Comparison of ENCODE assay signal across 7 mouse cellular contexts in the genomic region with DNA sequence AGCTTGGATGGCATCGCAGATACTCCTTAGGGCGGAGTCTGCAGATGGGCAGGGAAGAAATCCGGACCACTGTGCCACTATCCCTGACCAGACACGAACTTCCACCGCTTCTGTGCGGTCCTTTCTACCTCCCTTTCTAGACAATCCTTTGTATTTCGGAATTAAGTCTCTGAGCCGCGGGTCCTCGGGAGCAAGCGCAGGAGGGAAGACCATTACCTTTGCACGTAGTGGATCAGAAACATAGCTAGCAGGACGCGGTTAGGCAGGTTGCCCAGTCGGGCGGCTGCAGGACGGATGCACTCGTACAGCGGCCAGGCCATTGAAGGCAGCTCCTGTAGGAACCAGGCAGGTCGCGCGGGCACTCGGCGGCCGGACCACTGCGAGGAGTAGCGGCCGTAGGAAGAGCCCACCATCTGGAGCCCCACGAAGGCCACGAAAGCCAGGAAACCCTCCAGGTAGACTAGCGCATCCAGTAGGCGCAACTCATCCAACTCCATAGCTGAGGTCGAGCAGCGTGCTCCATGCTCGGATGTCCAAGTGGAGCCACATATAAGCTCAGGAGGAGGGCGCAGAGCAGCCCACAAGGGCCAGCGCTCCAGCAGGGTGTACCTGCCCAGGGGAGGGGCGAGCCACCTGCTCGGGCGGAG. TPM values are rescaled to one million over a fixed set of nuclear protein-coding genes. Genes with fewer than 3 reads are reported as not detected.
A peak's percentile ranks its signal among the peaks of the same experiment; 100 is the strongest.
DNase-seq lines count a peak whose midpoint lies in the region; ATAC-seq and TF ChIP-seq lines count a peak whose summit lies in the region.

No protein-coding gene starts in this region.

- no peaks in the 10 kb centered on the region for H3K27me3 ChIP-seq in spleen, adult 2 months (ENCODE audit: control insufficient read depth, insufficient read depth, low read length)
- H3K27me3 ChIP-seq in forebrain, postnatal 0 days (ENCODE audit: insufficient read depth, low read length), result no peaks in the 10 kb centered on the region
- H3K27me3 ChIP-seq in hindbrain, postnatal 0 days (ENCODE audit: insufficient read depth, low read length), result no peaks in the 10 kb centered on the region
- no peaks in the 10 kb centered on the region for H3K27me3 ChIP-seq in lung, embryonic 15.5 days

- H3K9me3 ChIP-seq in forebrain, postnatal 0 days (ENCODE audit: low read length), result no peaks in the 10 kb centered on the region
- H3K9me3 ChIP-seq in hindbrain, postnatal 0 days (ENCODE audit: low read length), result no peaks in the 10 kb centered on the region
- no peaks in the 10 kb centered on the region for H3K9me3 ChIP-seq in lung, embryonic 15.5 days

- H3K9ac ChIP-seq in forebrain, postnatal 0 days, result peak overlapping the region; percentile 53
- peak overlapping the region; percentile 63 for H3K9ac ChIP-seq in hindbrain, postnatal 0 days (replicated peaks; ENCODE audit: low read length)
- peak overlapping the region; percentile 48 for H3K9ac ChIP-seq in lung, embryonic 15.5 days

- no peak for ATAC-seq in forebrain, postnatal 0 days
- ATAC-seq in hindbrain, postnatal 0 days, result no peak
- ATAC-seq in lung, embryonic 15.5 days (ENCODE audit: borderline replicate concordance, extremely low read depth, low FRiP score, low TSS enrichment), result peak; percentile 39; the same call in 1 of the 2 replicates

- no peak overlapping the region for H3K27ac ChIP-seq in spleen, adult 2 months (ENCODE audit: insufficient read depth, low read length)
- no peak overlapping the region for H3K27ac ChIP-seq in bone marrow, adult 2 months (ENCODE audit: control insufficient read depth, insufficient read depth, low read depth, low read length, poor library complexity)
- no peak overlapping the region for H3K27ac ChIP-seq in forebrain, postnatal 0 days (ENCODE audit: low read depth, low read length)
- H3K27ac ChIP-seq in hindbrain, postnatal 0 days, result peak overlapping the region; percentile 60
- 0 out of 2 replicates have a peak overlapping the region, but pooled peaks have one; percentile 7 for H3K27ac ChIP-seq in lung, embryonic 15.5 days

- H3K4me1 ChIP-seq in spleen, adult 2 months (ENCODE audit: control insufficient read depth, insufficient read depth, insufficient read length), result no peaks in the 10 kb centered on the region; the same call in 1 of the 2 replicates
- no peaks in the 10 kb centered on the region; the same call in 1 of the 2 replicates for H3K4me1 ChIP-seq in bone marrow, adult 2 months (ENCODE audit: control insufficient read depth, insufficient read depth, low read length)
- H3K4me1 ChIP-seq in forebrain, postnatal 0 days (ENCODE audit: insufficient read depth), result no peaks in the 10 kb centered on the region; the same call in 1 of the 2 replicates
- H3K4me1 ChIP-seq in hindbrain, postnatal 0 days (ENCODE audit: insufficient read depth, low read length), result no peaks in the 10 kb centered on the region; the same call in 1 of the 2 replicates
- H3K4me1 ChIP-seq in lung, embryonic 15.5 days, result peaks cover 13% of the 10 kb centered on the region

- H3K4me3 ChIP-seq in spleen, adult 2 months (ENCODE audit: extremely low read depth, insufficient read depth, insufficient read length), result peak overlapping the region; percentile 61
- H3K4me3 ChIP-seq in bone marrow, adult 2 months (replicated peaks; ENCODE audit: control insufficient read depth, low read depth, low read length), result peak overlapping the region; percentile 87
- peak overlapping the region; percentile 80 for H3K4me3 ChIP-seq in forebrain, postnatal 0 days (ENCODE audit: low read depth, low read length)
- H3K4me3 ChIP-seq in hindbrain, postnatal 0 days (ENCODE audit: low read length), result peak overlapping the region; percentile 61
- peak overlapping the region; percentile 93 for H3K4me3 ChIP-seq in lung, embryonic 15.5 days

- peak overlapping the region; percentile 97 for H3K4me2 ChIP-seq in forebrain, postnatal 0 days (ENCODE audit: low read depth)
- H3K4me2 ChIP-seq in hindbrain, postnatal 0 days (ENCODE audit: low read depth, low read length), result peak overlapping the region; percentile 97
- peak overlapping the region; percentile 78 for H3K4me2 ChIP-seq in lung, embryonic 15.5 days

- no peak for TF ChIP-seq POLR2A in spleen, adult 2 months (IDR thresholded peaks at IDR 0.05; ENCODE audit: low read depth, low read length)
- no peak; the same call in 1 of the 2 replicates for TF ChIP-seq POLR2A in bone marrow, adult 2 months (IDR thresholded peaks at IDR 0.05; ENCODE audit: borderline replicate concordance, control insufficient read depth, low read depth, low read length)

- no peak for TF ChIP-seq CTCF in spleen, adult 2 months (IDR thresholded peaks at IDR 0.05; ENCODE audit: extremely low read depth, insufficient read depth, insufficient read length, insufficient replicate concordance)
- TF ChIP-seq CTCF in bone marrow, adult 2 months (IDR thresholded peaks at IDR 0.05; ENCODE audit: control insufficient read depth, insufficient read depth, low read length), result no peak
- no peak for TF ChIP-seq CTCF in forebrain, postnatal 0 days (IDR thresholded peaks at IDR 0.05; ENCODE audit: low read depth)
- no peak for TF ChIP-seq CTCF in hindbrain, postnatal 0 days (IDR thresholded peaks at IDR 0.05; ENCODE audit: low read depth)

- peaks cover 6% of the 10 kb centered on the region for H3K36me3 ChIP-seq in spleen, adult 2 months (ENCODE audit: control insufficient read depth, insufficient read depth, low read length)
- H3K36me3 ChIP-seq in forebrain, postnatal 0 days (ENCODE audit: insufficient read depth), result peaks cover 27% of the 10 kb centered on the region
- peaks cover 14% of the 10 kb centered on the region; the same call in 1 of the 2 replicates for H3K36me3 ChIP-seq in hindbrain, postnatal 0 days (ENCODE audit: insufficient read depth, low read length)
- H3K36me3 ChIP-seq in lung, embryonic 15.5 days, result peaks cover 23% of the 10 kb centered on the region

- WGBS in spleen, adult 2 months, result 2% methylated on average over 40 of the region's 40 CpGs
- WGBS in bone marrow, adult 2 months, result 1% methylated on average over 40 of the region's 40 CpGs
- WGBS in forebrain, postnatal 0 days, result 2% methylated on average over 40 of the region's 40 CpGs
- under 1% methylated on average over 40 of the region's 40 CpGs for WGBS in hindbrain, postnatal 0 days
- 1% methylated on average over 40 of the region's 40 CpGs for WGBS in lung, embryonic 15.5 days

- peak in 1 of 2 experiments; percentile 37 for DNase-seq in spleen, adult 2 months (ENCODE audit: low read depth in 1 of 2, low spot score in 2 of 2)
- no peak for DNase-seq in spleen, postnatal 36 days (ENCODE audit: low spot score in 2 of 2)
- peak; percentile 26 for DNase-seq in forebrain, postnatal 0 days
- DNase-seq in hindbrain, postnatal 0 days (ENCODE audit: low spot score), result peak; percentile 38
- DNase-seq in retina, postnatal 7 days (ENCODE audit: low read depth, low spot score), result peak; percentile 5

RNA-seq across cellular contexts. Expression of a gene that starts 0.4 kb away (rescaled TPM):
- 0.63 and 0.82 TPM in 2 replicates for polyA plus RNA-seq in spleen, adult 2 months (2012; rRNA removed)
- polyA plus RNA-seq in bone marrow, adult 2 months (2011; ENCODE audit: insufficient read depth, insufficient read length, low replicate concordance, missing spikeins), result 2.7 TPM in 1 of 2 replicates, not detected in the other
- total RNA-seq in forebrain, postnatal 0 days (2014; rRNA removed), result 16.2 TPM in 2 replicates
- 24.3 and 37.2 TPM in 2 replicates for polyA plus RNA-seq in forebrain, postnatal 0 days (2015; fragmentation: Nextera tagmentation; extraction: Ambion mirVana)
- total RNA-seq in hindbrain, postnatal 0 days (2014; rRNA removed), result 19.6 and 22.6 TPM in 2 replicates
- polyA plus RNA-seq in hindbrain, postnatal 0 days (2015; fragmentation: Nextera tagmentation; extraction: Ambion mirVana), result 32.8 and 34.7 TPM in 2 replicates
- polyA plus RNA-seq in lung, embryonic 15.5 days (2015; fragmentation: Nextera tagmentation; extraction: Ambion mirVana), result 23.5 and 29.9 TPM in 2 replicates

Comparison
In these comparisons a context has a peak if more than half of its experiments do, and no peak if none do; other contexts are left out.
1. DNase-seq: peak in forebrain, postnatal 0 days (single experiment), hindbrain, postnatal 0 days (single experiment) and retina, postnatal 7 days (single experiment); none in spleen, postnatal 36 days (0 of 2).
2. H3K27ac ChIP-seq: peak in hindbrain, postnatal 0 days (single experiment) and lung, embryonic 15.5 days (single experiment); none in spleen, adult 2 months (single experiment), bone marrow, adult 2 months (single experiment) and forebrain, postnatal 0 days (single experiment).
3. Peak in every context shown above with its lines, with median percentiles within 50 percentile points of each other: H3K4me3 ChIP-seq, H3K4me2 ChIP-seq and H3K9ac ChIP-seq.